Mouse (Mus musculus) cerebellum, adult 2 months (tissue): Measurements from ENCODE around the gene Bmp2k. TPM values are rescaled to one million over a fixed set of nuclear protein-coding genes. Genes with fewer than 3 reads are reported as not detected.
"Not testable (repeated sequence)": the region's sequence is repeated elsewhere in the genome, so short reads cannot be mapped to it uniquely, and the experiment has no call there.

Source experiments
- DNase-seq, 2 experiments: peaks; one replicate each; pipeline ENCODE4 v3.0.0; 2021
- H3K27ac ChIP-seq: fragments of 200-500 bp; 2 replicates; pipeline ENCODE4 v1.5.1; 2012; ENCODE audit warnings: low read length, control low read depth, inconsistent platforms; ENCODE audit not compliant: insufficient read depth
- H3K27me3 ChIP-seq: fragments of 200-500 bp; 2 replicates; pipeline ENCODE4 v1.6.1; 2012; ENCODE audit warnings: inconsistent platforms, mild to moderate bottlenecking, low read length, moderate library complexity; ENCODE audit not compliant: control insufficient read depth, insufficient read depth
- H3K4me1 ChIP-seq: fragments of 200-500 bp; 2 replicates; pipeline ENCODE4 v1.6.1; 2011; ENCODE audit warnings: low read length; ENCODE audit not compliant: control insufficient read depth, insufficient read depth
- H3K4me3 ChIP-seq: fragments of 200-500 bp; replicated peaks from 2 replicates; pipeline ENCODE3; 2011; ENCODE audit warnings: mild to moderate bottlenecking, low read depth, low read length, control low read depth; ENCODE audit not compliant: insufficient read depth
- CTCF ChIP-seq: fragments of 200-500 bp; IDR thresholded peaks from 2 replicates; pipeline ENCODE4 v1.5.1; 2011; ENCODE audit warnings: low read depth, mild to moderate bottlenecking, control low read depth, low read length, moderate library complexity, borderline replicate concordance; ENCODE audit not compliant: insufficient read depth
- POLR2A ChIP-seq: fragments of 200-500 bp; IDR thresholded peaks from 2 replicates; pipeline ENCODE4 v1.6.1; 2011; ENCODE audit warnings: low read length, control low read depth, borderline replicate concordance; ENCODE audit not compliant: insufficient read depth
- WGBS: fragments of 180-500 bp; shearing (Covaris S2); methylation state at CpG from one replicate; pipeline ENCODE4 v1.1.7; 2018; 5-methylcytosine and 5-hydroxymethylcytosine counted together
- polyA plus RNA-seq: library from polyadenylated mRNA; depleted of rRNA; stranded (reverse); fragments of >200 nt; gene quantifications from 2 replicates; pipeline ENCODE4 v1.2.3, GENCODE M21; 2012

The Bmp2k gene
- polyA plus RNA-seq, 1 experiment: 11.4 TPM

DNA sequence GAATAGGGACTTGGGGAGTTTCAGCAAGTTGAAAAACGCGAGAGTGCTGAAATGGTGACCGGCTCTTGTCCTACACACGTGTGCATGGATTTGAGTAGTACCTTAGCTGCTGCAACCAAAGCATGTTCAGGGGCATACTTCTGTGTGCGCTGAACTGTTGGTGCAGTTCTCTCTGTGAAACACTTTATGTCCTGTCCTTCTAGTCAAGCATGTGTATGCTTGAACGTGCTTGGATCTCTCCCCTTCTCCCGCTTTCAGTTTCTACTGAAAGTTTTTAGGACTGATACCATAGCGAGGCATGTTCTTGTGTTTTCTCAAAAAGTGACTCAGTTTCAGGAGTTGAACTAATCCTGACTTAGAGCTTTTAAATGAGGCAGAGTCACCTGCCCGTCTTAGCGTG, 3.7 kb downstream of the Bmp2k start:
- TF ChIP-seq POLR2A (no peak), CTCF (no peak)
- no peak overlapping the region for H3K27ac ChIP-seq
- no peak overlapping the region for H3K4me3 ChIP-seq
- DNase-seq: no peak
- no peaks in the 10 kb centered on the region for H3K27me3 ChIP-seq
- WGBS: 84% methylated on average over 10 of the region's 10 CpGs
- peaks cover 5% of the 10 kb centered on the region; the same call in 1 of the 2 replicates for H3K4me1 ChIP-seq

DNA sequence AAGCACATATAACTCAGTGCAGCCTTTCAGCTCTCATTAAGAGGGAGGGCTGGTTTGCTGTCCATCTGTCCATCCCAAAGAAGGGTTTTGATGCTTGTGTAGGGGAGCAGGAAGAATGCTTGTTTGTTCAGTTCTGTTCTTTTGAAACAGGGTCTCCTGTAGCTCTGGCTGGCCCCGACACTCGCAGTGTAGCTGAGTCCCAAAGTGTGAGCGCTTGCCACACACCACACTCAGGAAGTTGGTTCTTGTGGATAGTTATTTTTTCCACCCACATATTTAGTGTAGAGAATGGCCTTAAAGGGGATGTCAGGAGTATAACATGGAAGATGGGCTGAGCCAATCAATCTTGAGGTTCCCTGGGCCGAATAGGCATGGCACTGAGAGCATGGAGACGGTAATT, 4.1 kb downstream of the Bmp2k start:
- H3K27ac ChIP-seq: no peak overlapping the region
- no peaks in the 10 kb centered on the region for H3K27me3 ChIP-seq
- no peak overlapping the region for H3K4me3 ChIP-seq
- DNase-seq: no peak
- H3K4me1 ChIP-seq: peaks cover under 1% of the 10 kb centered on the region; the same call in 1 of the 2 replicates
- 91% methylated on average over 5 of the region's 5 CpGs for WGBS
- TF ChIP-seq POLR2A: no peak
- no peak for TF ChIP-seq CTCF

DNA sequence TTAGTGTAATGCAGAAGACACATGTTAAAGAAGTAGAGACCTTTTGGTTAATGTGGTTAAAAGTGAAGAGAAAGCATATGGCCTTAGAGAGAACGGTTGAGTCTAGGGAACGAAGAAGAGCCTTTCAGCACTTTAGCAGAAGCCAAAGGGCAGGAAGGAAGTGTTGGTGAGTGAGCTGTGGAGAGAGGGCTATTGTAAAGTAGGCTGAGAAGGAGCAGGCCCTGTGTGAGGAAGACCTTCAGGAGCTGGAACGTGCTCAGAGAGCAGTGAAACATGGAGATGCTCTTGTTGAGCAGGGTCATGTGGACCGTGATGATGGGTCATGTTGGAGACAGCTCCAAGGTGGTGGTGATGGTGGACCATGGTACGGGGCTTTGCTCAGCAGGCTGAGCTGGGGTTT, 4.8 kb downstream of the Bmp2k start:
- WGBS: 92% methylated on average over 5 of the region's 5 CpGs
- no peak for DNase-seq
- Histone ChIP-seq H3K27ac (no peak overlapping the region), H3K4me3 (no peak overlapping the region), H3K4me1 (no peaks in the 10 kb centered on the region), H3K27me3 (no peaks in the 10 kb centered on the region)
- TF ChIP-seq POLR2A: no peak

DNA sequence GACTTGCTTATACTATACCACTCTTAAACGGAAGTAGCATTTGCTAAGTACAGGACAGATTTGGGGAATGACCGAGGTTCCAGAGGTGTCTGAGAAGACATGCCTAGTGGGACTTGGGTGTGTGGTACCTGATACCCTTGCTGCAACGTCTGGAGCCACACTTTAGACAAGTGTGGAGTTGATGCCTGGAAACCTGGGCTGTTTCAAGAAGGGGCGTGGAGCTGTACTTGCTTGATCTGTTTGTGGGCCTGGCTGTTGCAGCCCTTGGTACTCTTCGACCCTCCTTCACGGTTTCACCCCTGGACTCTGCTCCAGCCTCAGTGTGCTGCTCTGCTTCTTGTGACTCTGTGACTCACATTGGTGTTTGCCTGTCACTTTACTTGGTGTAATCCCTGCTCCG, 5.4 kb downstream of the Bmp2k start:
- H3K27me3 ChIP-seq: no peaks in the 10 kb centered on the region
- no peak overlapping the region for H3K4me3 ChIP-seq
- 93% methylated on average over 7 of the region's 7 CpGs for WGBS
- DNase-seq: no peak
- no peaks in the 10 kb centered on the region for H3K4me1 ChIP-seq
- H3K27ac ChIP-seq: no peak overlapping the region
- TF ChIP-seq CTCF (no peak), POLR2A (no peak)

DNA sequence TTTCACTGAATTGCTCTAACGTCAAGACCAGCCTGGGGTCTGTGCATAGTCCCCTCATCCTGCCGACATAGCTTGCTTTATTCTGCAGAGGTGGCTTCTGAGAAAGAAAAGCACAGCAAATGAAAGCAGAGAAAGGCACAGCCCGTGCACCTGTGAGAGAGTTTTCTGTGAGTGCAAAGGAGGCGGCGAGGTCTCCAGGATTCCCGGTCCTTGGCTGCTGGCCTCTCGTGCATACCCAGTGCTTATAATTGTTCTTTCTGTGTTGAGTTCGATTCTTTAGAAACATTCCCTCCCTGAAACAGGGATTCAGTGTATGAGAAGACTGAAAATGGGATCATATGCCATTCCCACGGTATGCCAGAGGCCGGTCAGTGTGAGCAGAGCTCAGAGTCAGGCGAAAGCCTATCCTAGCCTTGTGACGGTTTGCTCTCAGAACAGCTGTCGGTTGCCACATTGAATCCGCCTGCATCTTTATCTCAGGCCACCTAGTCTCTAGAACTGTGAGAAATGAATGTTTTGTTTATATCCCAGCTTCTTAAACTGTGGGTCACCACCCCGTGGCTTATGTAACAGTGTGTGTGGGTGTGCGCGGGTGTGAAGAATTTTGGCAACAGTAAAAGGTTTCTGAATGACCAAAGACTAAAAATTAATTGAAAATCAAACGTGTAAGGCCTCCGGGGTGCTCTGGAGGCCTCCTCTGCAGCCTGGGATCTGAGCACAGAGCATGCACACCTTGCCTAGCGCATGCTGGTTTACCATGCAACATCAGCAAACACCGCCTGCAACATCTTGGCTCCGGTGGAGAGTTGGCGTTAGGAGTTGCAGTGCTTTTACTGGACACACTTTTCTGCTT, 6.9 kb downstream of the Bmp2k start:
- DNase-seq: no peak
- H3K27ac ChIP-seq: no peak overlapping the region
- no peaks in the 10 kb centered on the region for H3K4me1 ChIP-seq
- no peak overlapping the region for H3K4me3 ChIP-seq
- no peaks in the 10 kb centered on the region for H3K27me3 ChIP-seq
- TF ChIP-seq CTCF (no peak), POLR2A (no peak)
- 73% methylated on average over 23 of the region's 23 CpGs for WGBS

DNA sequence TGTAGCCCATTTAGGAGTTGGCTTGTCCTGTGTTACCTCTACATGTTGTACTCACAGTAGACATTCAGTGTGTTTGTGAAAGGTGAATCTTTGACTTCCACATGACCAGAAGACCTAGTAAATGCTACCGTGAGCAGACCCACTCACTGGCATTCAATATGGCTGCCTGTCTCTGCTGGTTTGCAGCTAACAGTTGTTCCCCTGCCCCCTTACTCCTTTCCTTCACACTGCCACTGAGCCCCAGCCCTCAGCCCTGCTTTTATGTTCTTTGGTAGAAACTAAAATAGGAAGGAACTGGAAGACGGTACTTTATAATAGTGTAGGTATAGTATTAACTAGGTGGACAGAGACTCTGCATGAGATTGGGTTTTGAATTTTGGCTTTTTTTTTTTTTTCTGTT, 8.4 kb downstream of the Bmp2k start:
- TF ChIP-seq POLR2A (no peak), CTCF (no peak)
- H3K27ac ChIP-seq: no peak overlapping the region
- WGBS: 95% methylated on average over 2 of the region's 2 CpGs

DNA sequence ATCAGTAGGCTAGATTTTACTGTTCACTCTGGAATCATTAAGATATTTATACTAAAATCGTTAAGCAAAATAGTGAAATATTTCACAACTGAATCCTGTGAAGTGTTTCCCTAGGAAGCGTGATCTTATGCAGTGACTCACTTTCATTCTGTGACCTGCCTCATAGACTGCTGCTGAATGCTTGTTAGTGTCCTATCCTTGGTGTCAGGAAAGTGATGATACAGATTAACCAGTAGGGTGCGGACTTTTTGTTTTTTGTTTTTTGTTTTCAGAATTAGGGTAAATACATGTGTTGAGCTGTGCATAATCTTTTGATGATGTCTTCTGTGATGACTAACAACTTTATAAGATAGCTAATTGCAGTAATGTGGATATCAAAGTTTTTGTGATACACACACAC, 9.4 kb downstream of the Bmp2k start:
- no peaks in the 10 kb centered on the region for H3K27me3 ChIP-seq
- WGBS: 94% methylated on average over 3 of the region's 3 CpGs
- no peak overlapping the region for H3K4me3 ChIP-seq
- no peaks in the 10 kb centered on the region for H3K4me1 ChIP-seq
- no peak for DNase-seq
- no peak overlapping the region for H3K27ac ChIP-seq
- TF ChIP-seq POLR2A: no peak

More for the DNA sequence above, 8.4 kb downstream of the Bmp2k start:
- Histone ChIP-seq H3K4me3 (no peak overlapping the region), H3K27me3 (no peaks in the 10 kb centered on the region), H3K4me1 (no peaks in the 10 kb centered on the region)
- no peak for DNase-seq

DNA sequence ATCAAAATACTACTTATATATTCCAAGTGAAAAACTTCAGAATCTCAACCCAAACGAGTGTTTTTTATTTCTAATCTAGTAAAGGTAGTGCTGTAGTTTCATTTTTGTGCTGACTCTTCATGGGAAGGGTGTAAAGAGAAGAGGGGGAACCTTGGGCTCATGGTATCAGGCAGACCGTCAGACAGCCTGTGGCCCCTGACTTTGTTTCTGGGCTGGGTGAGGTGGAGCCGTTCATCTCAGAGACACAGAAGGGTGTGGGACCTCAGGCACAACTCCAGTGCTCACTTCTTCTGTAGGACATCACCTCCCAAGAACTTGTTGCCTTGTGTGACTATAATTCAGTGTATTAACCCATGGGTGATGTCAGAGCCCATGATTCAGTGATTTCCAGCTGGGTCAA, 10.0 kb downstream of the Bmp2k start:
- H3K27ac ChIP-seq: no peak overlapping the region
- no peaks in the 10 kb centered on the region for H3K4me1 ChIP-seq
- WGBS: 91% methylated on average over 3 of the region's 3 CpGs
- DNase-seq: no peak
- H3K4me3 ChIP-seq: no peak overlapping the region
- H3K27me3 ChIP-seq: no peaks in the 10 kb centered on the region
- no peak for TF ChIP-seq POLR2A
- TF ChIP-seq CTCF: no peak

DNA sequence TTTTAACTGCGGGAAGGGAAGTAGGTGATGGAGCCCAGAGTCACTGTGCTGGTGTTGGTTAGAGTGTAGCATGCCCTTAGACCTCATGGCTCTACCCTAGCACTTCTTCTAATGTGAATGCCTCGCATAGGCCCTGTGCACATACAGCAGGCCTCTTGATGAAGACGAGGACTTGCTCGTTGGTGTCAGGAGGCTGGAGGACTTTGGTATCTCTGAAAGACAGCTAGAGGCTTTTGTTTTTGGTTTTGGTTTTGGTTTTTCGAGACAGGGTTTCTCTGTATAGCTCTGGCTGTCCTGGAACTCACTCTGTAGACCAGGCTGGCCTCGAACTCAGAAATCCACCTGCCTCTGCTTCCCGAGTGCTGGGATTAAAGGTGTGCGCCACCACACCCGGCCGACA, 11.7 kb downstream of the Bmp2k start:
- not testable (repeated sequence) for H3K4me1 ChIP-seq, H3K27ac ChIP-seq, DNase-seq, H3K27me3 ChIP-seq, H3K4me3 ChIP-seq
- WGBS: 94% methylated on average over 10 of the region's 10 CpGs
